ENCODE assay signal across 7 mouse cellular contexts in genomic region chr3:116422795-116423352, GRCm38 (mm10). TPM values are rescaled to one million over a fixed set of nuclear protein-coding genes. Genes with fewer than 3 reads are reported as not detected.
A peak's percentile ranks its signal among the peaks of the same experiment; 100 is the strongest.
DNase-seq lines count a peak whose midpoint lies in the region; ATAC-seq lines count a peak whose summit lies in the region.

No protein-coding gene starts in this region.

- WGBS in forebrain, embryonic 13.5 days = under 1% methylated on average over 23 of the region's 23 CpGs
- under 1% methylated on average over 23 of the region's 23 CpGs for WGBS in hindbrain, embryonic 10.5 days

- peak overlapping the region; percentile 72 for H3K4me2 ChIP-seq in forebrain, embryonic 13.5 days

- H3K4me1 ChIP-seq in forebrain, embryonic 13.5 days = peaks cover 37% of the 10 kb centered on the region
- H3K4me1 ChIP-seq in hindbrain, embryonic 10.5 days (replicated peaks) = peaks cover 33% of the 10 kb centered on the region
- peaks cover 47% of the 10 kb centered on the region for H3K4me1 ChIP-seq in megakaryocyte, embryonic 14.5 days

- DNase-seq in MEL-GATA-1-ER (ENCODE audit: extremely low read depth, low read depth) = peak; percentile 56
- DNase-seq in c-Kit-positive CD71-negative TER-119-negative erythroid progenitor cells, embryonic 14.5 days (ENCODE audit: low read depth) = peak; percentile 62
- DNase-seq in hindbrain, embryonic 10.5 days (ENCODE audit: low spot score) = peak; percentile 70
- peak; percentile 42 to 71 for DNase-seq in left cerebral cortex, postnatal 10 days (ENCODE audit: extremely low spot score in 1 of 2, low spot score in 2 of 2)
- peak; percentile 59 for DNase-seq in right cerebral cortex, postnatal 14 days

- peaks cover 16% of the 10 kb centered on the region; the same call in 1 of the 2 replicates for H3K36me3 ChIP-seq in forebrain, embryonic 13.5 days (ENCODE audit: poor library complexity, severe bottlenecking)
- H3K36me3 ChIP-seq in hindbrain, embryonic 10.5 days = peaks cover 28% of the 10 kb centered on the region
- peaks cover 42% of the 10 kb centered on the region for H3K36me3 ChIP-seq in megakaryocyte, embryonic 14.5 days (replicated peaks; ENCODE audit: low read length)

- no peaks in the 10 kb centered on the region for H3K27me3 ChIP-seq in forebrain, embryonic 13.5 days
- H3K27me3 ChIP-seq in hindbrain, embryonic 10.5 days (ENCODE audit: insufficient read depth, poor library complexity, severe bottlenecking) = no peaks in the 10 kb centered on the region
- no peaks in the 10 kb centered on the region for H3K27me3 ChIP-seq in megakaryocyte, embryonic 14.5 days (replicated peaks)

- peak overlapping the region; percentile 88 for H3K27ac ChIP-seq in forebrain, embryonic 13.5 days
- H3K27ac ChIP-seq in hindbrain, embryonic 10.5 days = peak overlapping the region; percentile 98

- no peaks in the 10 kb centered on the region for H3K9me3 ChIP-seq in forebrain, embryonic 13.5 days (replicated peaks)
- no peaks in the 10 kb centered on the region for H3K9me3 ChIP-seq in hindbrain, embryonic 10.5 days
- H3K9me3 ChIP-seq in megakaryocyte, embryonic 14.5 days = no peaks in the 10 kb centered on the region

- peak overlapping the region; percentile 70 for H3K4me3 ChIP-seq in forebrain, embryonic 13.5 days
- peak overlapping the region; percentile 98 for H3K4me3 ChIP-seq in hindbrain, embryonic 10.5 days
- H3K4me3 ChIP-seq in megakaryocyte, embryonic 14.5 days (replicated peaks) = peak overlapping the region; percentile 97

- intact Hi-C loops in left cerebral cortex, postnatal 10 days (cut with DNase I) = loop anchor here (5.0 kb wide), 2 partner anchors 69 to 81 kb away; no protein-coding TSS in a partner anchor

- peak overlapping the region; percentile 86 for H3K9ac ChIP-seq in forebrain, embryonic 13.5 days

- peak; percentile 16 for ATAC-seq in forebrain, embryonic 13.5 days

RNA-seq across cellular contexts. Expression of gene Cdc14a, which starts 1.0 kb away (rescaled TPM):
- 11.9 and 12.5 TPM in 2 replicates for polyA plus RNA-seq in forebrain, embryonic 13.5 days (2015; fragmentation: Nextera tagmentation; extraction: Ambion mirVana)
- polyA plus RNA-seq in hindbrain, embryonic 10.5 days (2016; fragmentation: Nextera tagmentation; extraction: Ambion mirVana) = 14.4 and 18.8 TPM in 2 replicates
- 1 to 10 TPM; 2.2 to 3.2 TPM for total RNA-seq in left cerebral cortex, postnatal 10 days (2021)
- 0.91 and 2.2 TPM in 2 replicates for polyA plus RNA-seq in megakaryocyte, embryonic 14.5 days (2012; ENCODE audit: insufficient read depth, low replicate concordance)

Comparison
In these comparisons a context has a peak if more than half of its experiments do, and no peak if none do; other contexts are left out.
1. Peak in every context shown above with its lines: DNase-seq, ATAC-seq, H3K4me3 ChIP-seq and H3K27ac ChIP-seq.